Mouse (Mus musculus) MN1 (cell line): ENCODE data around the gene Mark4.
A peak's percentile ranks its signal among the peaks of the same experiment; 100 is the strongest.

Experiments used
- DNase-seq: peaks from one replicate; pipeline ENCODE4 v3.0.0-alpha.2; 2016; ENCODE audit warnings: low spot score

Mark4 gene

GRCm38 (mm10) chr7:19394484-19394883 lies 64.1 kb downstream of the Mark4 start:
- no peak for DNase-seq

- peak; percentile 47 for DNase-seq
Measured at GRCm38 (mm10) chr7:19388699-19389413, 69.8 kb downstream of the Mark4 start.

GRCm38 (mm10) chr7:19383708-19384107 lies 74.9 kb downstream of the Mark4 start:
- DNase-seq: no peak

GRCm38 (mm10) chr7:19382166-19382541 lies 76.5 kb downstream of the Mark4 start:
- no peak for DNase-seq

- peak; percentile 92 for DNase-seq
Measured at GRCm38 (mm10) chr7:19381377-19382165, 77.0 kb downstream of the Mark4 start, which contains the start of gene Ercc2. Gene Ercc2, plus strand, starts transcription at chr7:19382010.

GRCm38 (mm10) chr7:19378049-19378448 lies 80.6 kb downstream of the Mark4 start:
- DNase-seq: no peak

- DNase-seq: no peak
Measured at GRCm38 (mm10) chr7:19376019-19376418, 82.6 kb downstream of the Mark4 start.

- DNase-seq: no peak
Measured at GRCm38 (mm10) chr7:19375368-19375767, 83.3 kb downstream of the Mark4 start.
